ENCODE assay signal across 27 mouse cellular contexts in the genomic region with DNA sequence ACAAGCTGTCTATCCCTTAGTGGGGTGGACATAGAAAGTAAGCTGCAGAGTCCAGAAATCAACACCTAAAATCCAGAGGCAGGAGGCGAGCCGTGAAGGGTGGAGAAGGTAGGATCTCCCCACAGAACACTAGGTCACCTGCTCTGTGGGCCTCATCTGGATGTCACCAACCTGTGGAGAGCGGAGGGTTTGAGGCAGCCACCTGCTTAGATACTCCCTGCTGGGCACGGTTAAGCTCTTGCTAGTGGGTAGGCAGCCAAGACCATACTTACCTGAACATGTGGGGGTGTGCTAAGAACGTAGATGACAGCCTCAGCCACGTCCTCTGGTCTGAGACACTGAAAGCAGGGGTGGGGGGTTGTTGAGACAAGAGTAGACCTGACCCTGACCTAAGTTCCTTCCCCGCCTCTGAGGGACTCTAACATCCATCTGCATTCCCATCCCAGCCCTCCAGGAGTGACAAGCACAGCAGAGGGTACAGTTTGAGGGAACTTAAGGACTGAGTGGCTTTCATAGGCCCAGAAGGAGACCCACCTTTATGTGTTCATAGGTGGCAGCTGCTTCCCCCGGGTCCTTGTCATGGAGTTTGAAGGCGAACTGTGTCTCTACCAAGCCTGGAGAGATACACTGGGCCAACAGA. TPM values are rescaled to one million over a fixed set of nuclear protein-coding genes. Genes with fewer than 3 reads are reported as not detected.
DNase-seq lines count a peak whose midpoint lies in the region; ATAC-seq and TF ChIP-seq lines count a peak whose summit lies in the region.
"Had no signal": no experiment of that assay in that cellular context is flagged by ENCODE, and none has a peak within 500 bp of the region (broad histone marks: within the 10 kb centered on the region; RNA-seq: fewer than 3 reads in every experiment).

No protein-coding gene starts in this region.

- H3K4me3 ChIP-seq in heart, embryonic 13.5 days = no peak overlapping the region
- H3K4me3 ChIP-seq in heart, embryonic 12.5 days = no peak overlapping the region
- peak overlapping the region; percentile 77 for H3K4me3 ChIP-seq in liver, embryonic 16.5 days (ENCODE audit: low read depth, low read length)
- no peak overlapping the region for H3K4me3 ChIP-seq in kidney, adult 2 months (ENCODE audit: insufficient read depth, low read depth, low read length)
- H3K4me3 ChIP-seq: embryonic facial prominence, embryonic 15.5 days; heart, adult 2 months; hindbrain, embryonic 13.5 days; limb, embryonic 12.5 days; stomach, embryonic 15.5 days had no signal

- peaks cover 31% of the 10 kb centered on the region for H3K36me3 ChIP-seq in heart, embryonic 13.5 days
- peaks cover 16% of the 10 kb centered on the region; the same call in 1 of the 2 replicates for H3K36me3 ChIP-seq in heart, embryonic 12.5 days
- H3K36me3 ChIP-seq in liver, embryonic 16.5 days (ENCODE audit: control insufficient read depth, insufficient read depth) = peaks cover 49% of the 10 kb centered on the region
- H3K36me3 ChIP-seq in kidney, adult 2 months (ENCODE audit: control insufficient read depth, insufficient read depth, low read length) = no peaks in the 10 kb centered on the region
- H3K36me3 ChIP-seq: embryonic facial prominence, embryonic 15.5 days; hindbrain, embryonic 13.5 days; limb, embryonic 12.5 days had no signal

- no peak overlapping the region for H3K27ac ChIP-seq in heart, embryonic 13.5 days (replicated peaks)
- H3K27ac ChIP-seq in heart, embryonic 12.5 days (ENCODE audit: poor library complexity, severe bottlenecking) = no peak overlapping the region
- H3K27ac ChIP-seq in liver, embryonic 16.5 days (ENCODE audit: low read length) = peak overlapping the region; percentile 98
- H3K27ac ChIP-seq in kidney, adult 2 months (ENCODE audit: insufficient read depth, low read depth, low read length) = no peak overlapping the region
- H3K27ac ChIP-seq: embryonic facial prominence, embryonic 15.5 days; heart, adult 2 months; hindbrain, embryonic 13.5 days; limb, embryonic 12.5 days; stomach, embryonic 15.5 days had no signal

- no peaks in the 10 kb centered on the region for H3K9me3 ChIP-seq in heart, embryonic 13.5 days
- no peaks in the 10 kb centered on the region for H3K9me3 ChIP-seq in heart, embryonic 12.5 days (replicated peaks)
- H3K9me3 ChIP-seq in liver, embryonic 16.5 days (replicated peaks; ENCODE audit: control insufficient read depth, low read length) = no peaks in the 10 kb centered on the region
- H3K9me3 ChIP-seq: embryonic facial prominence, embryonic 15.5 days; forebrain, embryonic 10.5 days; hindbrain, embryonic 13.5 days; limb, embryonic 12.5 days; stomach, embryonic 15.5 days had no signal

- peak overlapping the region; percentile 83; the same call in 1 of the 2 replicates for H3K4me2 ChIP-seq in heart, embryonic 13.5 days
- no peak overlapping the region; the same call in 1 of the 2 replicates for H3K4me2 ChIP-seq in heart, embryonic 12.5 days
- H3K4me2 ChIP-seq in liver, embryonic 16.5 days (ENCODE audit: low read depth, low read length) = peak overlapping the region; percentile 96
- H3K4me2 ChIP-seq: embryonic facial prominence, embryonic 15.5 days; hindbrain, embryonic 13.5 days; limb, embryonic 12.5 days; midbrain, embryonic 11.5 days; stomach, embryonic 15.5 days had no signal

- H3K27me3 ChIP-seq in heart, embryonic 13.5 days (replicated peaks) = peaks cover 31% of the 10 kb centered on the region
- peaks cover 18% of the 10 kb centered on the region for H3K27me3 ChIP-seq in heart, embryonic 12.5 days (replicated peaks)
- H3K27me3 ChIP-seq in liver, embryonic 16.5 days (ENCODE audit: control insufficient read depth, insufficient read depth, low read depth, low read length) = no peaks in the 10 kb centered on the region
- no peaks in the 10 kb centered on the region for H3K27me3 ChIP-seq in kidney, adult 2 months (replicated peaks; ENCODE audit: control insufficient read depth, insufficient read depth, low read length)
- H3K27me3 ChIP-seq: embryonic facial prominence, embryonic 15.5 days; hindbrain, embryonic 13.5 days; limb, embryonic 12.5 days; stomach, embryonic 15.5 days had no signal

- no peak for TF ChIP-seq CTCF in kidney, adult 2 months (conservative IDR thresholded peaks at IDR 0.05; ENCODE audit: insufficient read depth, insufficient read length, low read depth, low read length)

- H3K4me1 ChIP-seq in heart, embryonic 13.5 days = peaks cover 71% of the 10 kb centered on the region
- peaks cover 41% of the 10 kb centered on the region for H3K4me1 ChIP-seq in heart, embryonic 12.5 days (replicated peaks)
- peaks cover 54% of the 10 kb centered on the region for H3K4me1 ChIP-seq in liver, embryonic 16.5 days (ENCODE audit: control insufficient read depth, low read depth, low read length)
- peaks cover 5% of the 10 kb centered on the region; the same call in 1 of the 2 replicates for H3K4me1 ChIP-seq in kidney, adult 2 months (ENCODE audit: control insufficient read depth, insufficient read depth, low read length)

- TF ChIP-seq POLR2A in kidney, adult 2 months (IDR thresholded peaks at IDR 0.05; ENCODE audit: low read depth, low read length) = no peak

- peak; percentile 16 for DNase-seq in cerebellum, adult 11 months
- DNase-seq in cerebellum, adult 18-20 months = no peak
- DNase-seq in liver = peak; percentile 33
- DNase-seq in spleen, postnatal 36 days (ENCODE audit: low spot score in 2 of 2) = no peak
- no peak for DNase-seq in kidney, adult 2 months
- DNase-seq: adrenal gland, postnatal 36 days; cerebellum, adult 9-10 months; gastrocnemius, postnatal 14 days; heart, adult 2 months; kidney, adult 8-10 months; kidney, postnatal 14 days; lung, adult 2 months; lung, postnatal 14 days; right cerebral cortex, adult 18-20 months; right cerebral cortex, postnatal 4 days; thymus, adult 2 months had no signal

- peak overlapping the region; percentile 12; the same call in 1 of the 2 replicates for H3K9ac ChIP-seq in heart, embryonic 13.5 days
- H3K9ac ChIP-seq in heart, embryonic 12.5 days = no peak overlapping the region
- H3K9ac ChIP-seq in liver, embryonic 16.5 days (ENCODE audit: low read depth, low read length) = peak overlapping the region; percentile 90
- H3K9ac ChIP-seq: embryonic facial prominence, embryonic 15.5 days; hindbrain, embryonic 13.5 days; limb, embryonic 12.5 days; stomach, embryonic 15.5 days had no signal

- ATAC-seq in heart, embryonic 13.5 days (ENCODE audit: extremely low read depth, insufficient number of reproducible peaks, low FRiP score, low TSS enrichment) = no peak
- no peak for ATAC-seq in heart, embryonic 12.5 days (ENCODE audit: insufficient number of reproducible peaks, low FRiP score)
- ATAC-seq in liver, embryonic 16.5 days (ENCODE audit: low read depth) = no peak
- ATAC-seq: forebrain, embryonic 16.5 days; inflammation-experienced regulatory T-cells, adult 6 months had no signal

- WGBS in heart, embryonic 13.5 days = 87% methylated on average over 9 of the region's 9 CpGs
- WGBS in heart, embryonic 12.5 days = 90% methylated on average over 9 of the region's 9 CpGs
- WGBS in liver, embryonic 16.5 days (ENCODE audit: insufficient replicate concordance) = 82% methylated on average over 9 of the region's 9 CpGs
- 91% methylated on average over 9 of the region's 9 CpGs for WGBS in kidney, adult 2 months

RNA-seq across cellular contexts. Expression of a gene that starts 1.9 kb away (rescaled TPM):
- 16.3 and 17.8 TPM in 2 replicates for polyA plus RNA-seq in heart, embryonic 13.5 days (2015; fragmentation: Nextera tagmentation; extraction: Ambion mirVana)
- polyA plus RNA-seq in heart, embryonic 12.5 days (2016; fragmentation: Nextera tagmentation; extraction: Ambion mirVana) = 12.9 and 17.3 TPM in 2 replicates
- polyA plus RNA-seq in liver, embryonic 16.5 days (2015; fragmentation: Nextera tagmentation; extraction: Ambion mirVana) = 12.9 and 14.5 TPM in 2 replicates
- polyA plus RNA-seq in kidney, adult 2 months (2012; rRNA removed) = 9.3 and 10.3 TPM in 2 replicates

RNA-seq across cellular contexts. Expression of a gene that starts 7.5 kb away (rescaled TPM):
- 31.6 and 34.0 TPM in 2 replicates for polyA plus RNA-seq in heart, embryonic 13.5 days (2015; fragmentation: Nextera tagmentation; extraction: Ambion mirVana)
- polyA plus RNA-seq in heart, embryonic 12.5 days (2016; fragmentation: Nextera tagmentation; extraction: Ambion mirVana) = 25.2 and 26.8 TPM in 2 replicates
- polyA plus RNA-seq in liver, embryonic 16.5 days (2015; fragmentation: Nextera tagmentation; extraction: Ambion mirVana) = 231 and 247 TPM in 2 replicates
- 60.4 and 63.4 TPM in 2 replicates for polyA plus RNA-seq in kidney, adult 2 months (2012; rRNA removed)

RNA-seq across cellular contexts. Expression of a gene that starts 49.4 kb away (rescaled TPM):
- polyA plus RNA-seq in heart, embryonic 13.5 days (2015; fragmentation: Nextera tagmentation; extraction: Ambion mirVana) = 41.7 and 49.8 TPM in 2 replicates
- 55.5 and 57.4 TPM in 2 replicates for polyA plus RNA-seq in heart, embryonic 12.5 days (2016; fragmentation: Nextera tagmentation; extraction: Ambion mirVana)
- polyA plus RNA-seq in liver, embryonic 16.5 days (2015; fragmentation: Nextera tagmentation; extraction: Ambion mirVana) = 48.4 and 50.3 TPM in 2 replicates
- polyA plus RNA-seq in kidney, adult 2 months (2012; rRNA removed) = 36.6 and 48.6 TPM in 2 replicates

RNA-seq across cellular contexts. Expression of a gene that starts 58.7 kb away (rescaled TPM):
- 5.7 TPM in 2 replicates for polyA plus RNA-seq in heart, embryonic 13.5 days (2015; fragmentation: Nextera tagmentation; extraction: Ambion mirVana)
- 7.9 and 8.3 TPM in 2 replicates for polyA plus RNA-seq in heart, embryonic 12.5 days (2016; fragmentation: Nextera tagmentation; extraction: Ambion mirVana)
- polyA plus RNA-seq in liver, embryonic 16.5 days (2015; fragmentation: Nextera tagmentation; extraction: Ambion mirVana) = 3.0 and 3.3 TPM in 2 replicates
- polyA plus RNA-seq in kidney, adult 2 months (2012; rRNA removed) = 36.4 and 48.0 TPM in 2 replicates

RNA-seq across cellular contexts. Expression of a gene that starts 58.8 kb away (rescaled TPM):
- 2.9 and 3.1 TPM in 2 replicates for polyA plus RNA-seq in heart, embryonic 13.5 days (2015; fragmentation: Nextera tagmentation; extraction: Ambion mirVana)
- polyA plus RNA-seq in heart, embryonic 12.5 days (2016; fragmentation: Nextera tagmentation; extraction: Ambion mirVana) = 2.9 and 3.4 TPM in 2 replicates
- polyA plus RNA-seq in liver, embryonic 16.5 days (2015; fragmentation: Nextera tagmentation; extraction: Ambion mirVana) = 1.3 and 1.4 TPM in 2 replicates
- polyA plus RNA-seq in kidney, adult 2 months (2012; rRNA removed) = 1.7 and 2.3 TPM in 2 replicates

Comparison
In these comparisons a context has a peak if more than half of its experiments do, and no peak if none do; other contexts are left out.
1. DNase-seq: peak in cerebellum, adult 11 months (single experiment) and liver (single experiment); none in cerebellum, adult 18-20 months (0 of 2), spleen, postnatal 36 days (0 of 2) and kidney, adult 2 months (single experiment).